Mouse (Mus musculus) heart, embryonic 12.5 days (tissue): Measurements from ENCODE around the gene Tmem201. TPM values are rescaled to one million over a fixed set of nuclear protein-coding genes. Genes with fewer than 3 reads are reported as not detected.
"Not testable (repeated sequence)": the region's sequence is repeated elsewhere in the genome, so short reads cannot be mapped to it uniquely, and the experiment has no call there.

Source experiments
- ATAC-seq: fragments of 200-750 bp; cut with Nextera tagmentation; 2 replicates; pipeline ENCODE4 v1.8.0; 2017; ENCODE audit warnings: moderate TSS enrichment, moderate library complexity; ENCODE audit not compliant: insufficient number of reproducible peaks, low FRiP score
- H3K27ac ChIP-seq: fragments of 300-500 bp; sonication (generic); 2 replicates; pipeline ENCODE4 v1.5.1; 2016; ENCODE audit warnings: mild to moderate bottlenecking, moderate library complexity; ENCODE audit not compliant: poor library complexity, severe bottlenecking
- H3K27me3 ChIP-seq: fragments of 300-500 bp; sonication (generic); replicated peaks from 2 replicates; pipeline ENCODE4 v1.6.1; 2016; ENCODE audit warnings: mild to moderate bottlenecking, moderate library complexity
- H3K36me3 ChIP-seq: fragments of 300-500 bp; sonication (generic); 2 replicates; pipeline ENCODE4 v1.6.1; 2016; ENCODE audit warnings: mild to moderate bottlenecking, moderate library complexity
- H3K4me1 ChIP-seq: fragments of 300-500 bp; sonication (generic); replicated peaks from 2 replicates; pipeline ENCODE4 v1.6.1; 2016; ENCODE audit warnings: mild to moderate bottlenecking
- H3K4me2 ChIP-seq: fragments of 300-500 bp; sonication (generic); 2 replicates; pipeline ENCODE4 v1.6.1; 2016; ENCODE audit warnings: mild to moderate bottlenecking, moderate library complexity
- H3K4me3 ChIP-seq: fragments of 300-500 bp; sonication (generic); 2 replicates; pipeline ENCODE4 v1.5.1; 2016; ENCODE audit warnings: mild to moderate bottlenecking
- H3K9ac ChIP-seq: fragments of 300-500 bp; sonication (generic); 2 replicates; pipeline ENCODE4 v1.6.1; 2016; ENCODE audit warnings: mild to moderate bottlenecking, moderate library complexity
- H3K9me3 ChIP-seq: fragments of 300-500 bp; sonication (generic); replicated peaks from 2 replicates; pipeline ENCODE4 v1.6.1; 2016; ENCODE audit warnings: mild to moderate bottlenecking, moderate library complexity
- WGBS: fragments of 180-500 bp; shearing (Covaris S2); methylation state at CpG from one replicate; pipeline ENCODE4 v1.1.7; 2016; 5-methylcytosine and 5-hydroxymethylcytosine counted together
- polyA plus RNA-seq: library from polyadenylated mRNA; unstranded; fragments of >200 nt; fragmentation: Nextera tagmentation; extraction: Ambion mirVana; gene quantifications from 2 replicates; pipeline ENCODE4 v1.2.1, GENCODE M21; 2016

The Tmem201 gene
- polyA plus RNA-seq, 1 experiment from 2014 or later: 51.1 TPM

GRCm38 (mm10) chr4:149773408-149774093 is 35.7 kb upstream of the Tmem201 start:
- WGBS: under 1% methylated on average over 65 of the region's 65 CpGs

DNA sequence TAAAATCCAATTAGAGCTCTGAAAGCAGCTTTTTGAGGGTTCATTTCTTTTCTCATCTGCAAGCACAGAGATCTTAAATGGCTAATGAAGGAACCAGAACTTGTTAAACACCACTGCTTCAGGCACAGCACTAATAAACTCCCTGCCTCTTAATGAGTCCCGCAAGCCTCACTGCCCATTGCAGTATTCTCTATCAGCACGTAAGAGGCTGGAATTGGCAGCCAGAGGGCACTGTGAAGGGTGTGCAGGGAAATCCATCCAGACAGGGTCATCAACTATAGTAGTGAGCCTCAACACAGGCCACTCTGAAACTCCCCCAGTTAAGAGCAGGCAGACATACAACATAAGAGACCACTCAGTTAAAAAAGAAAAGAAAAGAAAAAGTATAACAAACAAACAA is 34.5 kb upstream of the Tmem201 start:
- 40% methylated on average over 2 of the region's 2 CpGs for WGBS
- H3K4me2 ChIP-seq: no peak overlapping the region
- ATAC-seq: no peak
- no peak overlapping the region for H3K4me3 ChIP-seq
- no peaks in the 10 kb centered on the region for H3K36me3 ChIP-seq
- no peak overlapping the region for H3K9ac ChIP-seq
- H3K27me3 ChIP-seq: peaks cover 7% of the 10 kb centered on the region; the same call in 1 of the 2 replicates
- H3K27ac ChIP-seq: no peak overlapping the region
- peaks cover 11% of the 10 kb centered on the region; the same call in 1 of the 2 replicates for H3K4me1 ChIP-seq
- H3K9me3 ChIP-seq: no peaks in the 10 kb centered on the region

More at GRCm38 (mm10) chr4:149773408-149774093, 35.7 kb upstream of the Tmem201 start:
- peaks cover 7% of the 10 kb centered on the region; the same call in 1 of the 2 replicates for H3K27me3 ChIP-seq
- H3K4me3 ChIP-seq: peak overlapping the region; percentile 69
- H3K36me3 ChIP-seq: no peaks in the 10 kb centered on the region
- peak overlapping the region; percentile 81 for H3K9ac ChIP-seq
- peak; percentile 48 for ATAC-seq
- peak overlapping the region; percentile 45 for H3K27ac ChIP-seq
- H3K9me3 ChIP-seq: no peaks in the 10 kb centered on the region
- peaks cover 11% of the 10 kb centered on the region; the same call in 1 of the 2 replicates for H3K4me1 ChIP-seq
- H3K4me2 ChIP-seq: peak overlapping the region; percentile 95

- no peak overlapping the region for H3K4me3 ChIP-seq
- H3K4me1 ChIP-seq: no peaks in the 10 kb centered on the region
- H3K27me3 ChIP-seq: no peaks in the 10 kb centered on the region
- H3K9me3 ChIP-seq: no peaks in the 10 kb centered on the region
- H3K9ac ChIP-seq: no peak overlapping the region
- WGBS: 82% methylated on average over 5 of the region's 5 CpGs
- H3K36me3 ChIP-seq: no peaks in the 10 kb centered on the region
- H3K4me2 ChIP-seq: no peak overlapping the region
- no peak for ATAC-seq
- no peak overlapping the region for H3K27ac ChIP-seq
Observed at GRCm38 (mm10) chr4:149765201-149765600, 27.4 kb upstream of the Tmem201 start.

GRCm38 (mm10) chr4:149763335-149763734 is 25.5 kb upstream of the Tmem201 start:
- H3K36me3 ChIP-seq: no peaks in the 10 kb centered on the region
- WGBS: 76% methylated on average over 2 of the region's 2 CpGs
- no peaks in the 10 kb centered on the region for H3K4me1 ChIP-seq
- H3K27ac ChIP-seq: no peak overlapping the region
- no peaks in the 10 kb centered on the region for H3K9me3 ChIP-seq
- ATAC-seq: no peak
- no peak overlapping the region for H3K4me2 ChIP-seq
- no peaks in the 10 kb centered on the region for H3K27me3 ChIP-seq
- H3K9ac ChIP-seq: no peak overlapping the region
- no peak overlapping the region for H3K4me3 ChIP-seq

- H3K9ac ChIP-seq: no peak overlapping the region
- H3K9me3 ChIP-seq: no peaks in the 10 kb centered on the region
- H3K36me3 ChIP-seq: peaks cover 2% of the 10 kb centered on the region; the same call in 1 of the 2 replicates
- H3K4me1 ChIP-seq: no peaks in the 10 kb centered on the region
- no peak overlapping the region for H3K4me2 ChIP-seq
- no peak overlapping the region for H3K27ac ChIP-seq
- no peak for ATAC-seq
- H3K27me3 ChIP-seq: no peaks in the 10 kb centered on the region
- no peak overlapping the region for H3K4me3 ChIP-seq
- 75% methylated on average over 5 of the region's 5 CpGs for WGBS
Observed at GRCm38 (mm10) chr4:149759517-149759916, 21.7 kb upstream of the Tmem201 start.

- ATAC-seq: no peak
- 78% methylated on average over 6 of the region's 6 CpGs for WGBS
- no peaks in the 10 kb centered on the region for H3K9me3 ChIP-seq
- no peaks in the 10 kb centered on the region for H3K27me3 ChIP-seq
- H3K27ac ChIP-seq: no peak overlapping the region
- H3K4me3 ChIP-seq: no peak overlapping the region
- H3K36me3 ChIP-seq: peaks cover 2% of the 10 kb centered on the region; the same call in 1 of the 2 replicates
- H3K9ac ChIP-seq: no peak overlapping the region
- H3K4me1 ChIP-seq: no peaks in the 10 kb centered on the region
- H3K4me2 ChIP-seq: no peak overlapping the region
Observed at GRCm38 (mm10) chr4:149758423-149758822, 20.6 kb upstream of the Tmem201 start.

DNA sequence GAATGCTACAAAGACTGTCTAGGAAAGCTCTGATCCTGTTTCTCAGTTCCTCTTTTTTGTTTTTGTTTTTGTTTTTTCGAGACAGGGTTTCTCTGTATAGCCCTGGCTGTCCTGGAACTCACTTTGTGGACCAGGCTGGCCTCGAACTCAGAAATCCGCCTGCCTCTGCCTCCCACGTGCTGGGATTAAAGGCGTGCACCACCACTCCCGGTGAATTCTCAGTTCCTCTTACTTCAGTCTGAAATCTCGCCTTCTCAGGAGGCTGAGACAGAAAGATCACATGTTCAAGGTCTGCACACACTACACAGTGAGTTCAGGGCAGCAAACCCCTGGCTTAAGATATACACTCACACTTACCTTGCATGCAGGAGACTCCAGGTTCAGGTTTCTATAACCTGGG is 18.7 kb upstream of the Tmem201 start:
- 84% methylated on average over 7 of the region's 7 CpGs for WGBS
- H3K27me3 ChIP-seq, H3K36me3 ChIP-seq, H3K9ac ChIP-seq, H3K27ac ChIP-seq, H3K4me2 ChIP-seq, H3K9me3 ChIP-seq, H3K4me3 ChIP-seq, ATAC-seq, H3K4me1 ChIP-seq: not testable (repeated sequence)

DNA sequence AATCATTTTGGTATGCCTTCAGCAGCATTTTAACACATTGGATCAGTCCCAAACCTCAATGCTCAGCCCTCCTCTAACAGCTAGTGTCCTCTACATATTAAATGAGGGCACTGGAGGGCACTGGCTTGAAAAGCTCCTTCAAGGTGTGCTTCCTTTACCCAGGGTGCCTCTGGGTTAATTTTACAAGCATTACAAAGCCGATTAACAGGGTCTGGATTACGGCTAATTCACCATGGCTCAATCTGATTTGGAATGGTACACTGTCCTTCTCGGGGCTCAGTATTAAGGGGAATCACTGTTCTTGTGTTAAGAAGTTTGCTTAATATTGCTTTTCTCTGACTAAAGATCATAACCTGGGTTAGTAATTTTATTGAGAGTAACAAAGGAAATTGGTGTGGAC is 15.0 kb upstream of the Tmem201 start:
- peaks cover 7% of the 10 kb centered on the region; the same call in 1 of the 2 replicates for H3K4me1 ChIP-seq
- no peaks in the 10 kb centered on the region for H3K9me3 ChIP-seq
- WGBS: 76% methylated on average over 3 of the region's 3 CpGs
- no peak overlapping the region for H3K9ac ChIP-seq
- H3K27me3 ChIP-seq: no peaks in the 10 kb centered on the region
- H3K36me3 ChIP-seq: peaks cover 9% of the 10 kb centered on the region; the same call in 1 of the 2 replicates
- H3K4me2 ChIP-seq: no peak overlapping the region
- ATAC-seq: no peak
- no peak overlapping the region for H3K27ac ChIP-seq
- no peak overlapping the region for H3K4me3 ChIP-seq

DNA sequence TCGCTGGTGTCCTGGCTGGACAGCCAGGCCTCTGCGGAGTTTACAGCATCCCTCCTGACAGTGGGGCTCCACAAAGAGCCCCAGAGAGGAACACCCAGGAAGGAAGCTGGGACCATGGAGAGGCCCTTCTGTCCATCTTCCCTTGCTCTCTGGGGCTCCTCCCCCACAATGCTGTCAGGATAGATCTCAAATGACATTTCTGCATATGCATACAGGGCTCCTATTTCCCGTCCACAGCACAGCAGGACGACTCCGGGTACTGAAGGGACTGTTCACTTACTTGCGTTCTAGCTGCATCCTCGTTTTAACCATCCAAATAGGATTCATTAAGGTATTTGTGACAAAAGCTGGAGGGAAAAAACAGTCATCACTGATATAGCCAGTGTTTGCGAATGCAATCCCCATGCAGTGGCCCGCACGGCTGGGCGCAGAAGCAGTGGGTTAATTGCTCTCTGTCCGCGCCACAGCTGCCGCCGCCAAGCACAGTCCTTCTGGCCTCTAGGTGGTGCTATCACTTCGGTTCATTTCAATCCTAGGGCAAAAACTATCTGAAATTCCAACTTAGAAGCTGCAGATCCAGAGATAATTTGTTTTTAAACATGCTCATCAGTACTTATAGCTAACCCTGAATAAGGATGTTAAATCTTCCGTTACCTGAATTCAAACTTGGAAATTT is 14.4 kb upstream of the Tmem201 start:
- Histone ChIP-seq H3K4me1 (peaks cover 7% of the 10 kb centered on the region; the same call in 1 of the 2 replicates), H3K27ac (no peak overlapping the region), H3K27me3 (no peaks in the 10 kb centered on the region), H3K9ac (no peak overlapping the region), H3K4me3 (no peak overlapping the region), H3K9me3 (no peaks in the 10 kb centered on the region), H3K4me2 (no peak overlapping the region), H3K36me3 (peaks cover 9% of the 10 kb centered on the region; the same call in 1 of the 2 replicates)
- WGBS: 37% methylated on average over 17 of the region's 17 CpGs
- ATAC-seq: no peak

DNA sequence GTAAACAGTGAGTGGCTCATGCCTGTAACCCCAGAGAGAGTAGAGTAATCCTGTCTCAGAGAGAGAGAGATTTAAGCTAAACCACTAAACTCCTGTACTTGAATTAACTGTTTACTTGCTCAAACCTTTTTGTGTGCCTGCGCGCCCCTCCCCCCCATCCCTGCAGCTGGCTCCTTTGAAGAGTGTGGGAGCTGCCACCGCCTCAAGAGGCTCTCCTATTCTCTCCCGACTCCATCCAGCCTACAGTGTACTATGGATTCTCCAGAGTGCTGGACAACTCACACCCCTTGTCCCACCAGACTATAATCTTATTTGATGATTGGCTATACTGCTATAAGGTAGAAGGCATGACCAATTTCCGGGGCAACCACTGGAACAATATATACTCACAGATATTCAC is 12.8 kb upstream of the Tmem201 start:
- Histone ChIP-seq H3K36me3 (peaks cover 9% of the 10 kb centered on the region), H3K27me3 (no peaks in the 10 kb centered on the region), H3K9me3 (no peaks in the 10 kb centered on the region), H3K4me1 (peaks cover 7% of the 10 kb centered on the region; the same call in 1 of the 2 replicates), H3K4me2 (no peak overlapping the region), H3K27ac (no peak overlapping the region), H3K9ac (no peak overlapping the region), H3K4me3 (no peak overlapping the region)
- ATAC-seq: no peak
- WGBS: 39% methylated on average over 5 of the region's 5 CpGs

DNA sequence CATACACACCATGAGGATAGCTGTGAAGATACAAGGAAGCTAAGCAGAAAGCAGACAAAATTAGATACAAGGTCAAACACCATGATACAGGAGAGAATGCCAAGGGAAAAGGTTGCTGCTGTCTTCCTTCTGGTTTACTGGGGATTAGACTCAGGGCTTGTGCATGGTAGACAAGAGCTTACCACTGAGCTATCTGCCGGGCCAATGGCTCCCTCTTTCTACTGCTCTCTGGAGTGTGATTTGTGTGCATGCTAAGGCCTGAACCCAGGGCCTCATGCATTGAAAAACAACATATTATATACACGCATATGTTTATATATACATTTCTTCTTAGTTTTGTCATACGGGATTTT is 11.8 kb upstream of the Tmem201 start:
- not testable (repeated sequence) for H3K9me3 ChIP-seq, H3K4me2 ChIP-seq, H3K4me3 ChIP-seq, H3K4me1 ChIP-seq, H3K9ac ChIP-seq, H3K27ac ChIP-seq, ATAC-seq, H3K27me3 ChIP-seq
- H3K36me3 ChIP-seq: peaks cover 11% of the 10 kb centered on the region
- WGBS: 86% methylated on average over 3 of the region's 3 CpGs
